Mouse (Mus musculus) neural tube, embryonic 10.5 days (tissue): ENCODE measurements around the gene Nfe2l1.

Source experiments
- DNase-seq: peaks from one replicate; pipeline ENCODE4 v3.0.0-alpha.2; 2017; ENCODE audit warnings: low spot score; ENCODE audit errors: extremely low spot score

The Nfe2l1 gene

DNA sequence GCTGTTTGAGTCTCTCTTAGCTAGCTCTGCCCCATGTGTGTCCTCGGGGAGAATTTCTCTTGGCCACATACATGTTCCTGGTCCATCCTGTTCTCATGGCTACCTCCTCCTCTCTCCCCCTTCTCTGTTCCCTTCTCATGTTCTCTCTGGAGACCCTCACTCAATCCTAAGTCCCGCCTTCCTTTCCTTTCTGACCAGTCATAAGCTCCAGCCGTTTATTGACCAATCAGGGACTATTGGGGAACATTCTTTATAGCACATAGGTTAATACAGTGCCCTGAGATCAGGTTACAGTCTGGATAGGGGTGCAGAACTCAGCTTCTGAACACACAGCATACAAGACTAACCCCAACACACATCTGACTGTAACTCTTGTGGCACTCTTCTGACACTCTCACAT, 17.5 kb upstream of the Nfe2l1 start:
- peak; percentile 34 for DNase-seq

DNA sequence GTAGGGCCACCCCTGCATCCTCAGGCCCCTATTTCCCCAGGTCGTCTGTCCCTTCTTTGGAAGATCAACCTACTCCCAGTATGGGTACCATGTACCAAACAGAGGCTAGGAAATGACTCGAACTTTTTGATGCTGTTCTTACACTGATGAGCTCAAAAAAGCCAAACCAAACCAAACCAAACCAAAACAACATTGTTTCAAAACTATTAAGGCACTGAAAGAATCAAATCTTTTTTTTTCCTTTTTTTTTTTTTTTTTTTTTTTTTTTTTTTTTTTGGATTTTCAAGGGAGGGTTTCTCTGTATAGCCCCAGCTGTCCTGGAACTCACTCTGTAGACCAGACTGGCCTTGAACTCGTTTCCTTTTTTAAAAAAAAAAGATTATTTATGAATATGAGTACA, 13.9 kb upstream of the Nfe2l1 start:
- no peak for DNase-seq

DNA sequence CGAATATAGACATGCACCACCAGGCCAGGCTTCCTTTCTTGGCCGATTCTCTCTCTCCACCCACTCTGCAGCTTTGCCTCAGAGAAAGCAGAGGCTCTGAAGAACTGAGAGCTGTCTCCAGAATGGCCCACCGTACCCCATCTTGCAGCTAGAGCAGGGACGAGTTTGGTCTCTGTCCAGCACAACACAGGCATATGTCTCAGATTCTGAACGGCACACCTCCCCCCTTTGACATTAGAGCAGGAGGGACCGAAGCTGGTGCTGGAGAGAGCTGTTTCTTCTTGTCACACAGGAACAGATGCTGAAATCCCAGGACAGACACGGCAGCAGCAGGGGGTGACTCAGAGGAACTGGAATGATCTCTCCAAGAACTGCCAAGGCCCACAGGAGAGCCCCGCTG, 10.5 kb upstream of the Nfe2l1 start:
- DNase-seq = no peak

- DNase-seq = no peak
Measured at GRCm38 (mm10) chr11:96839877-96840276, 10.1 kb upstream of the Nfe2l1 start.

GRCm38 (mm10) chr11:96839428-96839827, 9.7 kb upstream of the Nfe2l1 start:
- no peak for DNase-seq

GRCm38 (mm10) chr11:96838341-96838740, 8.6 kb upstream of the Nfe2l1 start:
- no peak for DNase-seq

GRCm38 (mm10) chr11:96837298-96837697, 7.5 kb upstream of the Nfe2l1 start:
- no peak for DNase-seq

DNA sequence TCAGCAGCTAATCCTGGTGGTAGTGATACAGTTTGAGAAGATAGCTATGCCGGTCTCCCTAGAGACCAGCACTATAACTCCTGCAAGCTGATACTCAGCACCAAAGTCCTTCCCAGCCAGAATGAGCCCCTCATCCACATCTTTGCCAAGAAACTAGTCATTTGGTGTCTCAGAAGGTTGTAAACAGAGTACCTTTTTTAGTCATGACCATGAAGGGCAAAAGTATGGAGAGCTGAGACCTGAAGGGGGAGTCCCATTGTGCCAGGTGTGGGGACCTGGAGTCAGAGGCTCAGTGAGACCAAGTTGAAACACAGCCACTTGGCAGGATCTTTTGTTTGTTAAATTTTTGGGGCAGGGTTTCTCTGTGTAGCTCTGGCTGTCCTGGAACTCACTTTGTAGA, 4.4 kb upstream of the Nfe2l1 start:
- DNase-seq = no peak

GRCm38 (mm10) chr11:96832973-96833372, 3.2 kb upstream of the Nfe2l1 start:
- DNase-seq = no peak

- no peak for DNase-seq
Measured at GRCm38 (mm10) chr11:96832541-96832940, 2.8 kb upstream of the Nfe2l1 start.

GRCm38 (mm10) chr11:96831516-96831915, 1.7 kb upstream of the Nfe2l1 start:
- no peak for DNase-seq

DNA sequence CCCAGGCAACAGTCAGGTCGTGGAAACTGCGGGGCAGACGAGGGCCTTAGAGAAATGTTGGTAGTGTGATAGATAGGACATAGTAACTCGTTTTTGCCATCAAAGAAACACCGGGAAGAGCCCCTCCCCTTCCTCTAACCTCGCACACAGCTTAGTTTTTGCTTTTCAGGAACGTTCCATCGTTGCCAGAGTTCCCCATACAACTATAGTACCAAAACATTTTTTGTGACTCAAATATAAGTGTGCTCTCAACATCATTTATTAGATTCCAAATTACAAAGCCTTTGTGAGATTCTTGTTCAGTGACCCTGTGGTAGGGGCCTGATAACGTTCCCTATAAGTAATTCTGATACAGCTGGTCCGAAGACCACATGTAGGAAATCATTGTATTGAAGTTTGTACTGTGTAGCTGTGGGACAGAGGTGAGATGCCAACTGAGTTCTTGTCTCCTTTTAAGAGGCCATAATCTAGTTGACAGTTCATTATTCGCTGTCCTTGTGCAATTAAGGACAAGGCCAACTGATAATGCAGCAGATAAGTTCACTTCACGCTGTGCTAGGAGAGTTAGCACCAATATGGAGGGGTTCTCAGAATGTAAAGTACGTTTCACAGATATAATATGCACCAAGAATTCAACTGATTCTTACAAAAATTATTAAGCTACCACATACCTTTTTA, 910 bp upstream of the Nfe2l1 start:
- no peak for DNase-seq

- peak; percentile 85 for DNase-seq
Measured at GRCm38 (mm10) chr11:96829403-96829812, 360 bp downstream of the Nfe2l1 start.

DNA sequence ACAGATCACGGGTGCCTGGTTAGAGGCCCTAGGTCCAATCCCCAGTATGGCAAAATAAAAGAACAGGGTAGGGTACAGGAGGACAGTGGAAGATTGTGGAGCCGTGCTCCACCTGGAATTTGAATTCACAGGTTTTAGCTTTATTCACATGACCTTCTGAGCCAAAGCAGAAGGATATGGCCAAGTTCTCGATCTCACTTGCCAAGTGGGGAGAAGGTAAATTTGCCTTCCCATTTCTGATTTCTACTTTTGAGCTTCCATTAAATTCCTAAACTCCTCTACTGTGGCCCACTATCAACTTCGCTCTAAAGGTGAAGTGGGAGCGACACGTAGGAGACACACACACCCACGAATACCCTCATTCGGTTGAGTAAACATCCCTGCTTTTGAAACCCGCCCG, 887 bp downstream of the Nfe2l1 start:
- no peak for DNase-seq

GRCm38 (mm10) chr11:96827917-96828316, 1.9 kb downstream of the Nfe2l1 start:
- DNase-seq = no peak

- DNase-seq = no peak
Measured at GRCm38 (mm10) chr11:96827062-96827581, 2.6 kb downstream of the Nfe2l1 start.

DNA sequence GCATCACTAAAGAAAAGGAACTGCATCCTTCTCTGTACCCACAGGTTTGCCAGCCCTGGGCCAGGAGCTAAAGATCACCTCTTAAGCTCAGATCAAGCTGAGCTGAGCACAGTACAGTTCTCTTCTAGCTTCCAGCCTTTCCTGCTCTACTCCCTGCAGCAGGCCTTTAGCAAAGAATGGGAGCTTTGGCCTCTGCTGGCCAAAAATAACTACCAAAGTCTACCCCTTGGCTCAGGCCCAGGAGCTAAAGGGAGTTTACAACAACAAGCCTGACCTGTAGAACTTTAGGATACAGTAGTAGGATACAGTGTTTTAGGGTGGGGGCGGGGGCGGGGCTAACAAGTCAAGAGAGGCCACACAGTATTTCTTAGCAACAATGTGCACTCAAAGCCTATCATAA, 3.3 kb downstream of the Nfe2l1 start:
- DNase-seq = no peak

GRCm38 (mm10) chr11:96824783-96825495, 4.8 kb downstream of the Nfe2l1 start:
- no peak for DNase-seq

DNA sequence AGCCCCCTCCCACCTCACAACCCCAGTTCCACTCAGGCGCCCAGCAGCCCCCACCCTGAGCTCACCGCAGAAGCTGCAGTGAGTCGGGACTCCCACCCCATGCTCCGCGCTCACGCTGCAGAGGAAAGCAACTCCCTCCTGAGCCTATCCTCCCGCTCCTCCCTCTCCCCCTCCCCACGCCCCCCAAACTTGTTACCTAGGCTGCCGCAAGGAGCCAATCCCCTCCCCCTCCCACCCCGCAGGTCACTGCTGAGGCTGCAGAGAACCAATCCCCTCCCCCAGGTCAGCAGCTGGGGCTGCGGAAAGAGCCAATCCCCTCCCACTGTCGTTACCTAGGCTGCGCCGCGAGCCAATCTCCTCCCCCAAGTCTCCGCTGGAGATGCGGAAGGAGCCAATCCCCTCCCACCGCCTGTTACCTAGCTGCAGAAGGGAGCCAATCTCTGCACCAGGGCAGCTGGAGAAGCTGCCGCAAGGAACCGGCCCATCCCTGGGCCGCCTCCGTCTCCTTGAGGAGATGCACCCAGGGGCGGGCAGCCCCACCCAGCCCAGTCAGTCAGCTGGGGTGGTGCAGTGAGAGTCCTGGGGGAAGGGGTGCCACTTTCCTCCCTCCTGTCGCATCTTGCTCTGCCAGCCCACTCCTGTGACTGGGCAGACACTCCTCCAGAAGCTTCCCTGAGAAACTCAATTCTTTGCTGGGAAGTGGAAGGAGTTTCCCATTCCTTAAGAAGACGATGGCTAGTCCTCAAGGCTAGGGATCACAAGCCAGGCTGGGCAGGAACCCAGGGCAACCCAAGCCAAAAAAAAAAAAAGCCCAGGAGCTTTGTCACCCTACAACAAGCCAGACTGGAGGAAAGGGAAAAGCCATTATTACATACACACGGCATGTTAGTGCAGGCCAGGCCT, 5.6 kb downstream of the Nfe2l1 start:
- DNase-seq = peak; percentile 91

DNA sequence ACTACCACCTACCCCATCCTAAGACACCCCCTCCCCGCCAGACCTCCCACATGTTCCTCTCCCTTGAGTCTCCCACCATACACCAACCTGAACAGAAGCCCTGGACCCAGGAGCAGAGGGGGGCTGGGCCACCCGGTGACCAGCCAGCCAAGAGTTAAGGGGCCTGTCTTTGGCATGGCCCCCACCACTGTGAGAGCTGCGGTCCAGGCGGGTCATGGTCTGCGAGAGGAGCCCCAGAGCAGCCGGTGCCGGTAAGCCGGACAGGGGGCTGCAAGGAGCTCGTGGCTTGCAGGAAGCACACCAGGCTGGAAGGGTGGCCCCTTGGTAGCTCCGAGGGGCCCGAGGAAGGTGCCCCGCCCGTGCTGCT, 6.3 kb downstream of the Nfe2l1 start:
- DNase-seq = no peak

DNA sequence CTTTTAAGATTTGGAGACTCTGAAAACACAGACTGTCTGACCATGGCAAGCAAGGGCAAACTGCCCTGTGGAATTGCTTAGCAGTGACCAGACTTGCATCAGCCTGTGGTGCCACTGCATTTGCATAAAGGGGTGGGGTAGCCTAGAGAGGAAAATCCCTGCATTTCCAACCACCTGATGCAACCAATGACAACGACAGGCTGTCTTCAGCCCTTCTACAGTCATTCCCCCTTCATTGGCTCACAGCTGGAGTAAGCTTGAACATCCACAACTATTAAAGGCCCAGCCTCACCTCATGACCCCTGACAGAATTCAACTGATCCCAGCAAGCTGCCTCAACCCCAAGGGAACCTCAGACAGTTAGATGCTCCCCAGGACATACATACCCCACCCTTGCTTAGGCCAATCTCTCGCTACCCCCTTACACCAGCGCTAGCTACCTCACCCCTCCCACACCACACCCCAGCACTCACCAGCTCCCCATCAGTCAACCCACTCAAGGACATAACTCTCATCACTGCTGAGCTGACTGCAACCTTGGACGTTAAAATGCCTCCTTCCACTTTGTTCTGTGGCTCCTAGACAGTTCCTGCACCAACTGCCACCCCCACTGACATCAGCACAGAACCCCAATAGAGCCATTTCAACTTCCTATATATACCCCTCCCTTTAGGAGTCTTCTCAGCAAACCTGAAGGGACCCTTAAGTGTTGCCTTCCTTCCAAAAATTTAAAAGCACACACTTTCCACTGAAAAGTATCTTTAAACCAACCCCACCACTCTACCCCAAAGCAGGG, 6.9 kb downstream of the Nfe2l1 start:
- no peak for DNase-seq
